Mouse (Mus musculus) testis, adult 2 months (tissue): Measurements from ENCODE around the gene Sowahb. TPM values are rescaled to one million over a fixed set of nuclear protein-coding genes. Genes with fewer than 3 reads are reported as not detected.

ENCODE experiments used
- H3K27ac ChIP-seq: fragments of 200-500 bp; 2 replicates; pipeline ENCODE4 v1.5.1; 2012; ENCODE audit warnings: low read depth, low read length; ENCODE audit not compliant: control insufficient read depth, insufficient read depth
- H3K27me3 ChIP-seq: fragments of 200-500 bp; 2 replicates; pipeline ENCODE4 v1.6.1; 2012; ENCODE audit warnings: mild to moderate bottlenecking, low read length, moderate library complexity; ENCODE audit not compliant: control insufficient read depth, insufficient read depth
- H3K36me3 ChIP-seq: fragments of 200-500 bp; 2 replicates; pipeline ENCODE4 v1.6.1; 2012; ENCODE audit warnings: mild to moderate bottlenecking, low read length; ENCODE audit not compliant: control insufficient read depth, insufficient read depth
- H3K4me1 ChIP-seq: fragments of 200-500 bp; 2 replicates; pipeline ENCODE4 v1.6.1; 2012; ENCODE audit warnings: low read length; ENCODE audit not compliant: control insufficient read depth, insufficient read depth
- H3K4me3 ChIP-seq: fragments of 200-500 bp; 2 replicates; pipeline ENCODE4 v1.5.1; 2012; ENCODE audit warnings: low read depth, mild to moderate bottlenecking, low read length, moderate library complexity, mixed read lengths; ENCODE audit not compliant: control insufficient read depth
- CTCF ChIP-seq: fragments of 200-500 bp; IDR thresholded peaks from 2 replicates; pipeline ENCODE4 v1.5.1; 2012; ENCODE audit warnings: low read depth, mild to moderate bottlenecking, inconsistent platforms, low read length, moderate library complexity; ENCODE audit not compliant: control insufficient read depth, insufficient read depth, insufficient replicate concordance
- POLR2A ChIP-seq: fragments of 200-500 bp; IDR thresholded peaks from 2 replicates; pipeline ENCODE4 v1.6.1; 2012; ENCODE audit warnings: low read depth, mild to moderate bottlenecking, inconsistent platforms, low read length, moderate library complexity; ENCODE audit not compliant: control insufficient read depth
- polyA plus RNA-seq: library from polyadenylated mRNA; depleted of rRNA; stranded (reverse); fragments of >200 nt; gene quantifications from 2 replicates; pipeline ENCODE4 v1.2.3, GENCODE M21; 2012; rRNA removed

Gene Sowahb
- 0.07 TPM in 1 of 2 replicates, not detected in the other for polyA plus RNA-seq

GRCm38 (mm10) chr5:93044584-93045370, at the start of gene Sowahb:
Gene Sowahb (minus strand): TSS chr5:93045022.
- H3K4me3 ChIP-seq, result peak within 1 kb of the TSS; percentile 14; the same call in 1 of the 2 replicates
- H3K27ac ChIP-seq, result no peak within 1 kb of the TSS
- no peak for TF ChIP-seq POLR2A
- TF ChIP-seq CTCF, result no peak
- peaks cover 17% of the 10 kb centered on the region for H3K4me1 ChIP-seq
- no peaks in the 10 kb centered on the region for H3K36me3 ChIP-seq
- H3K27me3 ChIP-seq, result no peaks in the 10 kb centered on the region; the same call in 1 of the 2 replicates

- peak overlapping the region; percentile 79 for H3K4me3 ChIP-seq
- H3K27ac ChIP-seq, result no peak overlapping the region
- H3K4me1 ChIP-seq, result peaks cover 17% of the 10 kb centered on the region
- H3K36me3 ChIP-seq, result no peaks in the 10 kb centered on the region
- H3K27me3 ChIP-seq, result no peaks in the 10 kb centered on the region
- TF ChIP-seq CTCF, result no peak
- TF ChIP-seq POLR2A, result no peak
Measured at GRCm38 (mm10) chr5:93093638-93094527, 49.1 kb upstream of the Sowahb start.

GRCm38 (mm10) chr5:93092857-93093622, 48.2 kb upstream of the Sowahb start, which contains the start of gene Sept11:
Gene Sept11 (plus strand): TSS chr5:93093437.
- Histone ChIP-seq H3K4me1 (peaks cover 15% of the 10 kb centered on the region), H3K36me3 (no peaks in the 10 kb centered on the region), H3K4me3 (peak within 1 kb of the TSS; percentile 79), H3K27ac (0 out of 2 replicates have a peak within 1 kb of the TSS, but pooled peaks have one; percentile 51), H3K27me3 (no peaks in the 10 kb centered on the region)
- no peak; the same call in 1 of the 2 replicates for TF ChIP-seq POLR2A
- TF ChIP-seq CTCF, result no peak

- Histone ChIP-seq H3K4me3 (peak overlapping the region; percentile 30), H3K4me1 (peaks cover 15% of the 10 kb centered on the region), H3K27ac (no peak overlapping the region), H3K36me3 (no peaks in the 10 kb centered on the region), H3K27me3 (no peaks in the 10 kb centered on the region)
- TF ChIP-seq CTCF, result no peak
- TF ChIP-seq POLR2A, result no peak
Measured at GRCm38 (mm10) chr5:93092147-93092781, 47.4 kb upstream of the Sowahb start.

- TF ChIP-seq POLR2A, result no peak
- no peak for TF ChIP-seq CTCF
- no peak overlapping the region for H3K4me3 ChIP-seq
Measured at GRCm38 (mm10) chr5:93091266-93091665, 46.4 kb upstream of the Sowahb start.

GRCm38 (mm10) chr5:93085900-93086299, 41.1 kb upstream of the Sowahb start:
- TF ChIP-seq POLR2A, result no peak
- no peak for TF ChIP-seq CTCF
- Histone ChIP-seq H3K36me3 (no peaks in the 10 kb centered on the region), H3K4me1 (no peaks in the 10 kb centered on the region), H3K27ac (no peak overlapping the region), H3K27me3 (no peaks in the 10 kb centered on the region), H3K4me3 (no peak overlapping the region)

More at GRCm38 (mm10) chr5:93091266-93091665, 46.4 kb upstream of the Sowahb start:
- peaks cover 15% of the 10 kb centered on the region for H3K4me1 ChIP-seq
- H3K27ac ChIP-seq, result no peak overlapping the region
- no peaks in the 10 kb centered on the region for H3K36me3 ChIP-seq
- no peaks in the 10 kb centered on the region for H3K27me3 ChIP-seq
